Mouse (Mus musculus): ENCODE results near the gene Rab6a. TPM values are rescaled to one million over a fixed set of nuclear protein-coding genes. Genes with fewer than 3 reads are reported as not detected.

The Rab6a gene
- total RNA-seq, 2 experiments from 2014 or later = 43.0 to 55.9 TPM

- ATAC-seq (replicated peaks; ENCODE audit: poor library complexity, severe bottlenecking) = no peak
These were observed 70.8 kb downstream of the Rab6a start for GRCm38 (mm10) chr7:100678052-100678451.

- ATAC-seq (replicated peaks; ENCODE audit: poor library complexity, severe bottlenecking) = no peak
These were observed 72.0 kb downstream of the Rab6a start for GRCm38 (mm10) chr7:100678948-100679880.

- no peak for ATAC-seq (replicated peaks; ENCODE audit: poor library complexity, severe bottlenecking)
These were observed 73.9 kb downstream of the Rab6a start for GRCm38 (mm10) chr7:100681132-100681531.

GRCm38 (mm10) chr7:100683241-100683640 is 76.0 kb downstream of the Rab6a start:
- ATAC-seq (replicated peaks; ENCODE audit: poor library complexity, severe bottlenecking) = no peak

GRCm38 (mm10) chr7:100684081-100684480 is 76.9 kb downstream of the Rab6a start:
- no peak for ATAC-seq (replicated peaks; ENCODE audit: poor library complexity, severe bottlenecking)

- peak; percentile 79 for ATAC-seq (replicated peaks; ENCODE audit: poor library complexity, severe bottlenecking)
These were observed 77.3 kb downstream of the Rab6a start for GRCm38 (mm10) chr7:100684538-100684937.

GRCm38 (mm10) chr7:100685061-100686030 is 78.1 kb downstream of the Rab6a start:
- peak; percentile 79 for ATAC-seq (replicated peaks; ENCODE audit: poor library complexity, severe bottlenecking)

GRCm38 (mm10) chr7:100688471-100688870 is 81.3 kb downstream of the Rab6a start:
- ATAC-seq (replicated peaks; ENCODE audit: poor library complexity, severe bottlenecking) = no peak

Other genes with a start within 250 kb of the Rab6a start
- 50.5 and 60.2 TPM in 2 replicates for gene C2cd3, start 235.2 kb upstream of the Rab6a start, total RNA-seq (2014; fragmentation: Nextera tagmentation)
- gene C2cd3, start 235.2 kb upstream of the Rab6a start, total RNA-seq (2017) = 21.0 and 30.9 TPM in 2 replicates
- 24.9 and 27.0 TPM in 2 replicates for gene Ppme1, start 235.1 kb upstream of the Rab6a start, total RNA-seq (2014; fragmentation: Nextera tagmentation)
- gene Ppme1, start 235.1 kb upstream of the Rab6a start, total RNA-seq (2017) = 42.7 and 71.7 TPM in 2 replicates
- gene Ucp3, start 134.4 kb upstream of the Rab6a start, total RNA-seq (2014; fragmentation: Nextera tagmentation) = not detected in 2 replicates
- not detected in 2 replicates for gene Ucp3, start 134.4 kb upstream of the Rab6a start, total RNA-seq (2017)
- gene Ucp2, start 114.1 kb upstream of the Rab6a start, total RNA-seq (2014; fragmentation: Nextera tagmentation) = 413 and 551 TPM in 2 replicates
- gene Ucp2, start 114.1 kb upstream of the Rab6a start, total RNA-seq (2017) = 97.5 and 99.2 TPM in 2 replicates
- gene Dnajb13, start 92.5 kb upstream of the Rab6a start, total RNA-seq (2014; fragmentation: Nextera tagmentation) = not detected in 2 replicates
- gene Dnajb13, start 92.5 kb upstream of the Rab6a start, total RNA-seq (2017) = not detected in 2 replicates
- gene Coa4, start 70.3 kb upstream of the Rab6a start, total RNA-seq (2014; fragmentation: Nextera tagmentation) = 5.4 and 14.1 TPM in 2 replicates
- 20.0 and 21.1 TPM in 2 replicates for gene Coa4, start 70.3 kb upstream of the Rab6a start, total RNA-seq (2017)
- 67.1 TPM in 2 replicates for gene Mrpl48, start 891 bp downstream of the Rab6a start, total RNA-seq (2014; fragmentation: Nextera tagmentation)
- 88.1 and 99.5 TPM in 2 replicates for gene Mrpl48, start 891 bp downstream of the Rab6a start, total RNA-seq (2017)
- gene Plekhb1, start 55.0 kb downstream of the Rab6a start, total RNA-seq (2014; fragmentation: Nextera tagmentation) = not detected in 2 replicates
- gene Plekhb1, start 55.0 kb downstream of the Rab6a start, total RNA-seq (2017) = not detected in 2 replicates
- 29.7 and 32.1 TPM in 2 replicates for gene Fam168a, start 99.2 kb downstream of the Rab6a start, total RNA-seq (2014; fragmentation: Nextera tagmentation)
- gene Fam168a, start 99.2 kb downstream of the Rab6a start, total RNA-seq (2017) = 6.3 and 9.5 TPM in 2 replicates